Mouse (Mus musculus): Measurements from ENCODE around the gene Ppp1r36. TPM values are rescaled to one million over a fixed set of nuclear protein-coding genes. Genes with fewer than 3 reads are reported as not detected.
A peak's percentile ranks its signal among the peaks of the same experiment; 100 is the strongest.

Gene Ppp1r36
- total and polyA plus RNA-seq, 3 experiments = not detected

- peak; percentile 58 for TF ChIP-seq TCF12 (IDR thresholded peaks at IDR 0.05; ENCODE audit: low read depth, low read length)
- no peak for TF ChIP-seq JUND (conservative IDR thresholded peaks at IDR 0.05; ENCODE audit: low read depth, low read length)
- TF ChIP-seq MXI1 (IDR thresholded peaks at IDR 0.05; ENCODE audit: low read depth, low read length) = peak; percentile 37; the same call in 1 of the 2 replicates
- TF ChIP-seq ZMIZ1 (IDR thresholded peaks at IDR 0.05; ENCODE audit: low read depth, low read length) = peak; percentile 45; the same call in 1 of the 2 replicates
- TF ChIP-seq CTCF (conservative IDR thresholded peaks at IDR 0.05 in 1 of 2, IDR thresholded peaks at IDR 0.05 in 1 of 2; ENCODE audit: low read depth in 2 of 2, low read length in 2 of 2) = peak in 1 of 2 experiments; percentile 10; a peak in 1 of 4 replicates
Measured at GRCm38 (mm10) chr12:76369978-76370830, 47.1 kb upstream of the Ppp1r36 start, which contains the start of gene Zbtb1 (continued).

- peak; percentile 67 for DNase-seq (ENCODE audit: extremely low read depth)
- TF ChIP-seq MAFK (IDR thresholded peaks at IDR 0.05; ENCODE audit: insufficient replicate concordance, low read length) (no peak), PAX5 (IDR thresholded peaks at IDR 0.05; ENCODE audit: low read length) (no peak), CHD2 (IDR thresholded peaks at IDR 0.05; ENCODE audit: low read length) (peak; percentile 10; the same call in 1 of the 2 replicates), BHLHE40 (IDR thresholded peaks at IDR 0.05; ENCODE audit: low read depth, low read length) (peak; percentile 56; the same call in 1 of the 2 replicates), USF2 (conservative IDR thresholded peaks at IDR 0.05; ENCODE audit: low read depth, low read length) (no peak), ZC3H11A (IDR thresholded peaks at IDR 0.05; ENCODE audit: low read depth, low read length) (no peak), IRF4 (IDR thresholded peaks at IDR 0.05; ENCODE audit: low read depth, low read length) (peak; percentile 25; the same call in 1 of the 2 replicates), KAT2A (IDR thresholded peaks at IDR 0.05; ENCODE audit: insufficient replicate concordance, low read length) (peak; percentile 40; the same call in 1 of the 2 replicates), JUND (conservative IDR thresholded peaks at IDR 0.05; ENCODE audit: low read depth, low read length) (no peak), JUN (IDR thresholded peaks at IDR 0.05; ENCODE audit: insufficient read depth, low read depth, low read length) (no peak), GABPA (IDR thresholded peaks at IDR 0.05; ENCODE audit: insufficient replicate concordance, low read depth, low read length) (no peak), MAX (IDR thresholded peaks at IDR 0.05; ENCODE audit: low read length) (peak; percentile 71), POLR2A (IDR thresholded peaks at IDR 0.05; ENCODE audit: low read depth, low read length) (peak; percentile 63), CTCF (conservative IDR thresholded peaks at IDR 0.05 in 1 of 2, IDR thresholded peaks at IDR 0.05 in 1 of 2; ENCODE audit: low read depth in 2 of 2, low read length in 2 of 2) (0 out of 4 replicates have a peak, but pooled peaks of 1 of the 2 experiments have one; percentile 8), MAZ (IDR thresholded peaks at IDR 0.05; ENCODE audit: low read depth, low read length) (peak; percentile 63; the same call in 1 of the 2 replicates), SIN3A (IDR thresholded peaks at IDR 0.05; ENCODE audit: low read length) (peak; percentile 59), TCF12 (IDR thresholded peaks at IDR 0.05; ENCODE audit: low read depth, low read length) (peak; percentile 54; the same call in 1 of the 2 replicates), POLR2AphosphoS2 (IDR thresholded peaks at IDR 0.05; ENCODE audit: low read depth, low read length) (no peak), ZMIZ1 (IDR thresholded peaks at IDR 0.05; ENCODE audit: low read depth, low read length) (0 out of 2 replicates have a peak, but pooled peaks have one; percentile 14), NELFE (IDR thresholded peaks at IDR 0.05; ENCODE audit: low read depth, low read length) (peak; percentile 63), E2F4 (IDR thresholded peaks at IDR 0.05; ENCODE audit: insufficient replicate concordance, low read depth, low read length) (no peak), ZKSCAN1 (IDR thresholded peaks at IDR 0.05; ENCODE audit: borderline replicate concordance, low read depth, low read length) (no peak), RCOR1 (conservative IDR thresholded peaks at IDR 0.05; ENCODE audit: low read depth, low read length) (no peak), ZNF384 (IDR thresholded peaks at IDR 0.05; ENCODE audit: low read depth, low read length) (no peak), NRF1 (IDR thresholded peaks at IDR 0.05; ENCODE audit: low read depth, low read length) (no peak), MYC (IDR thresholded peaks at IDR 0.05; ENCODE audit: low read depth, low read length) (peak; percentile 71; the same call in 1 of the 2 replicates), MEF2A (IDR thresholded peaks at IDR 0.05; ENCODE audit: borderline replicate concordance, low read depth, low read length) (no peak; the same call in 1 of the 2 replicates), MXI1 (IDR thresholded peaks at IDR 0.05; ENCODE audit: low read depth, low read length) (peak; percentile 87), ETS1 (conservative IDR thresholded peaks at IDR 0.05; ENCODE audit: low read depth, low read length) (no peak), TBP (conservative IDR thresholded peaks at IDR 0.05; ENCODE audit: low read depth, low read length) (0 out of 2 replicates have a peak, but pooled peaks have one; percentile 23), USF1 (IDR thresholded peaks at IDR 0.05; ENCODE audit: low read depth, low read length) (peak; percentile 42)
Measured at GRCm38 (mm10) chr12:76370831-76371571, 46.3 kb upstream of the Ppp1r36 start.

More at GRCm38 (mm10) chr12:76370831-76371571, 46.3 kb upstream of the Ppp1r36 start:
- peaks cover 71% of the 10 kb centered on the region for H3K79me2 ChIP-seq (replicated peaks; ENCODE audit: control insufficient read depth, extremely low read depth, insufficient read depth, poor library complexity, severe bottlenecking)
- peak overlapping the region; percentile 75 to 99 (median 77) for H3K4me3 ChIP-seq (replicated peaks in 1 of 3; ENCODE audit: low read depth in 2 of 3, low read length in 2 of 3, poor library complexity in 1 of 3)
- peaks cover 0 to 45% of the 10 kb centered on the region in 2 experiments; a peak in 2 of 4 replicates for H3K4me1 ChIP-seq (ENCODE audit: control insufficient read depth in 1 of 2, insufficient read depth in 2 of 2)
- no peaks in the 10 kb centered on the region for H3K27me3 ChIP-seq (replicated peaks)
- in situ Hi-C loops (cut with MboI; ENCODE audit: low pct_ligation_motif_present, low pct_unique_long_range_greater_than_20kb, low sequenced_read_pairs) = loop anchor here (5.0 kb wide), 2 partner anchors 36 to 96 kb away; no protein-coding TSS in a partner anchor
- no peaks in the 10 kb centered on the region for H3K9me3 ChIP-seq (replicated peaks; ENCODE audit: low read length)
- peak overlapping the region; percentile 96 for H3K9ac ChIP-seq (ENCODE audit: insufficient read depth, low read depth)
- H3K27ac ChIP-seq (ENCODE audit: insufficient read depth, low read depth) = peak overlapping the region; percentile 98
- H3K36me3 ChIP-seq (replicated peaks in 1 of 2; ENCODE audit: control insufficient read depth in 1 of 2, insufficient read depth in 1 of 2, low read length in 1 of 2) = peaks cover 0 to 4% of the 10 kb centered on the region in 2 experiments
- dilution Hi-C loops (cut with MboI; ENCODE audit: extremely low pct_ligation_motif_present, extremely low pct_unique_long_range_greater_than_20kb, low sequenced_read_pairs) = no loop called here
- H3K4me2 ChIP-seq (ENCODE audit: insufficient read depth, low read depth, poor library complexity, severe bottlenecking) = peak overlapping the region; percentile 84; the same call in 1 of the 2 replicates

All from CH12.LX (cell line).